Mouse (Mus musculus) liver, adult 2 months (tissue): ENCODE measurements around the gene Akap8l. TPM values are rescaled to one million over a fixed set of nuclear protein-coding genes. Genes with fewer than 3 reads are reported as not detected.
A peak's percentile ranks its signal among the peaks of the same experiment; 100 is the strongest.

ENCODE experiments used
- DNase-seq: peaks from one replicate; pipeline ENCODE4 v3.0.0-alpha.2; 2011; ENCODE audit warnings: low read depth, low spot score; ENCODE audit errors: extremely low read depth
- H3K27ac ChIP-seq: fragments of 200-500 bp; replicated peaks from 2 replicates; pipeline ENCODE4 v1.5.1; 2012; ENCODE audit warnings: low read depth, mild to moderate bottlenecking, control low read depth, inconsistent platforms, low read length; ENCODE audit not compliant: insufficient read depth
- H3K27me3 ChIP-seq: fragments of 200-500 bp; 2 replicates; pipeline ENCODE4 v1.6.1; 2012; ENCODE audit warnings: mild to moderate bottlenecking, moderate library complexity, low read length, inconsistent platforms; ENCODE audit not compliant: control insufficient read depth, insufficient read depth
- H3K36me3 ChIP-seq: fragments of 200-500 bp; 2 replicates; pipeline ENCODE4 v1.6.1; 2012; ENCODE audit warnings: low read length, inconsistent platforms; ENCODE audit not compliant: control insufficient read depth, insufficient read depth
- H3K4me1 ChIP-seq: fragments of 200-500 bp; 2 replicates; pipeline ENCODE4 v1.6.1; 2011; ENCODE audit warnings: low read length; ENCODE audit not compliant: control insufficient read depth, insufficient read depth
- H3K4me3 ChIP-seq: fragments of 200-500 bp; 2 replicates; pipeline ENCODE4 v1.5.1; 2011; ENCODE audit warnings: low read depth, mild to moderate bottlenecking, control low read depth, low read length, moderate library complexity; ENCODE audit not compliant: insufficient read depth
- H3K79me2 ChIP-seq: fragments of 200-500 bp; 2 replicates; pipeline ENCODE4 v1.6.1; 2012; ENCODE audit warnings: inconsistent platforms, mild to moderate bottlenecking, low read length, moderate library complexity; ENCODE audit not compliant: control insufficient read depth, insufficient read depth
- H3K9ac ChIP-seq: fragments of 200-500 bp; 2 replicates; pipeline ENCODE4 v1.6.1; 2012; ENCODE audit warnings: low read depth, mild to moderate bottlenecking, control low read depth, inconsistent platforms, low read length
- CTCF ChIP-seq: fragments of 200-500 bp; IDR thresholded peaks from 2 replicates; pipeline ENCODE4 v1.5.1; 2011; ENCODE audit warnings: low read depth, low read length, control low read depth
- POLR2A ChIP-seq: fragments of 200-500 bp; IDR thresholded peaks from 2 replicates; pipeline ENCODE4 v1.6.1; 2011; ENCODE audit warnings: low read length, control low read depth; ENCODE audit not compliant: insufficient read depth; ENCODE audit errors: extremely low read depth
- WGBS: fragments of 180-500 bp; shearing (Covaris S2); methylation state at CpG from one replicate; pipeline ENCODE4 v1.1.7; 2018; 5-methylcytosine and 5-hydroxymethylcytosine counted together
- polyA plus RNA-seq: library from polyadenylated mRNA; depleted of rRNA; stranded (reverse); fragments of >200 nt; gene quantifications from 2 replicates; pipeline ENCODE4 v1.2.3, GENCODE M21; 2012
- total RNA-seq: library from RNA; depleted of rRNA; stranded (reverse); fragments of >200 nt; gene quantifications from 2 replicates; pipeline ENCODE4 v1.2.3, GENCODE M21; 2014

The Akap8l gene
- total and polyA plus RNA-seq, 2 experiments = 25.2 to 62.0 TPM

DNA sequence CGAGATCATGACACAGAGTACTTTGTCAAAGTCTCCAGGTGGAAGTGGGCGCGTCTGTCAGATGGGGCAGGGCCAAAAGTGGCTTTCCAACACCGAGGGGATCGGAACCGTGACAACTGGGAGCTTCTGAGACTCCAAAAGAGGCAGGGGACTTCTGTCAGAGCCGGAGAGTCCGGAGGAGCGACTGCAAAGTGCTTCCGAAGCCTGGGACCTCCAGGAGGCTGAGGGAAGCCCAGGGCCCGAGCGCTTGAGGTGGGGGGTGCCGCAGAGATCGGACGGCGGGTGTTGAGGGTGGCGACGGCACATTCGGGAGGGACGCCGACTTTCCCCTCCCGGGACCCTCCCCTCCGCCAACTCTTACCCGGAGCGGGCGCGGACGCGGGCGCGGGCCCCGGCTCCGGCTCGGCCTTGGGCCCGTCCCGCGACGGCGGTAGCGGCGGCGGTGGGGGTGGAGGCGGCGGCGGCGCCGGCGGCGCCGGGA lies 13.5 kb upstream of the Akap8l start:
- peak; percentile 34 for DNase-seq

DNA sequence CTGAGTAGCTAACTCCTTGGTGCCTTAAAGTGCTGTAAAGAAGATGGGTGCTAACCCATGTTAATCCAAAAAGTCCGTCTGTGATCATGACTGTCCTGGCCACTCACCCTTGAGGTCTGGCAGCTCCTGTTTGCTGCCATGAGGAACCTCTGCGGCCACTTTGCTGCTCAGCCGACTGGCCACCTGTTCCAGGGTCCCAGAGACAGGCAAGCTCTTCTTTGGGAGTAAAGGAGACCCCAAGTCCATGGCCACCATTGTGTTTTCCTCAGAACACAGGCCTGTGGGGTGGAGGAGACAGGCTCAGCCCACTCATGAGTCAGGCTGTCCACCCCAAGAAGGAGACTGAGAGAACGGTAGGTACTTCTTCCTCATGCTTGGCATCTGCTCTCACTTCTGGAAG lies 12.3 kb upstream of the Akap8l start:
- DNase-seq = no peak
- Histone ChIP-seq H3K79me2 (peaks cover 13% of the 10 kb centered on the region; the same call in 1 of the 2 replicates), H3K27me3 (no peaks in the 10 kb centered on the region), H3K36me3 (peaks cover 10% of the 10 kb centered on the region), H3K9ac (0 out of 2 replicates have a peak overlapping the region, but pooled peaks have one; percentile 40), H3K4me1 (peaks cover 10% of the 10 kb centered on the region), H3K27ac (no peak overlapping the region), H3K4me3 (no peak overlapping the region)
- 65% methylated on average over 4 of the region's 4 CpGs for WGBS
- TF ChIP-seq POLR2A (no peak), CTCF (no peak)

More for the DNA sequence above, 13.5 kb upstream of the Akap8l start:
- H3K4me3 ChIP-seq = peak overlapping the region; percentile 85
- H3K27me3 ChIP-seq = no peaks in the 10 kb centered on the region
- WGBS = under 1% methylated on average over 50 of the region's 50 CpGs
- peaks cover 13% of the 10 kb centered on the region; the same call in 1 of the 2 replicates for H3K79me2 ChIP-seq
- H3K4me1 ChIP-seq = peaks cover 10% of the 10 kb centered on the region
- H3K27ac ChIP-seq = peak overlapping the region; percentile 40
- peaks cover 5% of the 10 kb centered on the region for H3K36me3 ChIP-seq
- TF ChIP-seq POLR2A (no peak), CTCF (no peak)
- H3K9ac ChIP-seq = peak overlapping the region; percentile 89

DNA sequence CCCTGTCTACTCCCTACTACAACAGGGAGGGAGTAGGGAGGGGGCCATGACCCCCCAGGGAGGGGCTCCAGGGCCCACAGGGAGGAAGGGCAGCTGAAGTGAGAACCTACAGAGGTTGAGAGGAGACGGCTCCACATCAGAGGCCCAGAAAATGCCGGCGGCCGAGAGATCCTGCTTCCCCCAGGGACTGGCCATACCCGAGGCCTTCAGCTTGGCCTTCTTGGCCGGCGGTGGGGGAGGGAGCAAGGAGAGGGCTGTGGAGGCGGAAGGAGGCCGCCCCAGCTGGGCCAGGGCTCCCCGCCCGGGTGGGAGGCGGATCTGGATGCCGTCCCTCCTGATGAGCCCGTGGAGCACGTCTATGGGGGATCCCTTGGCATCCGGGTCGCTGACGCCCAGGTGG lies 9.5 kb upstream of the Akap8l start:
- peaks cover 16% of the 10 kb centered on the region for H3K36me3 ChIP-seq

DNA sequence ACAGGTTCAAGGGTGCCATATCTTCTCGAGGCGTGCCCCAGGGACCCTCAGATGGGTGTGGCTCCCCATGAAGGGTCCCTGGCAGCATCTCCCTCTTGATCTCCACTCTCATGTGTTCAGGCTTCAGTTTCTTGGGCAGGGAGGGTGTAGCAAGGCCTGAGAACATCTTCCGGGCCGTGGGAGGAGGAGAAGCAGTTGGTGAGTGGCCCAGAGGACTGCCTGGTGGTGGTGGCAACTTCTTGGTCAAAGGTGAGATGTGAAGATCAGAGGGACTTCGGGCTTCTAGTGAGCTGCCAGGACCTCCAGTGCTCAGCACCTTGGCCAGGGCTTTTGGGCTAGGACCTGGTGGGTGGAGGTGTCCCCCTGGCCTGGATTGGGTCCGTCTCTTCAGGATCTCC lies 8.5 kb upstream of the Akap8l start:
- peaks cover 12% of the 10 kb centered on the region; the same call in 1 of the 2 replicates for H3K79me2 ChIP-seq
- no peak for TF ChIP-seq CTCF
- no peak for TF ChIP-seq POLR2A
- 94% methylated on average over 6 of the region's 6 CpGs for WGBS
- peaks cover 13% of the 10 kb centered on the region for H3K4me1 ChIP-seq
- H3K27ac ChIP-seq = no peak overlapping the region
- H3K27me3 ChIP-seq = no peaks in the 10 kb centered on the region
- H3K4me3 ChIP-seq = no peak overlapping the region
- H3K9ac ChIP-seq = no peak overlapping the region
- DNase-seq = no peak
- peaks cover 16% of the 10 kb centered on the region for H3K36me3 ChIP-seq

More for the DNA sequence above, 9.5 kb upstream of the Akap8l start:
- no peak for DNase-seq
- 91% methylated on average over 18 of the region's 18 CpGs for WGBS
- no peak overlapping the region for H3K27ac ChIP-seq
- peaks cover 13% of the 10 kb centered on the region; the same call in 1 of the 2 replicates for H3K79me2 ChIP-seq
- TF ChIP-seq CTCF (no peak), POLR2A (no peak)
- H3K4me1 ChIP-seq = peaks cover 10% of the 10 kb centered on the region
- H3K27me3 ChIP-seq = no peaks in the 10 kb centered on the region
- H3K4me3 ChIP-seq = no peak overlapping the region
- H3K9ac ChIP-seq = no peak overlapping the region

DNA sequence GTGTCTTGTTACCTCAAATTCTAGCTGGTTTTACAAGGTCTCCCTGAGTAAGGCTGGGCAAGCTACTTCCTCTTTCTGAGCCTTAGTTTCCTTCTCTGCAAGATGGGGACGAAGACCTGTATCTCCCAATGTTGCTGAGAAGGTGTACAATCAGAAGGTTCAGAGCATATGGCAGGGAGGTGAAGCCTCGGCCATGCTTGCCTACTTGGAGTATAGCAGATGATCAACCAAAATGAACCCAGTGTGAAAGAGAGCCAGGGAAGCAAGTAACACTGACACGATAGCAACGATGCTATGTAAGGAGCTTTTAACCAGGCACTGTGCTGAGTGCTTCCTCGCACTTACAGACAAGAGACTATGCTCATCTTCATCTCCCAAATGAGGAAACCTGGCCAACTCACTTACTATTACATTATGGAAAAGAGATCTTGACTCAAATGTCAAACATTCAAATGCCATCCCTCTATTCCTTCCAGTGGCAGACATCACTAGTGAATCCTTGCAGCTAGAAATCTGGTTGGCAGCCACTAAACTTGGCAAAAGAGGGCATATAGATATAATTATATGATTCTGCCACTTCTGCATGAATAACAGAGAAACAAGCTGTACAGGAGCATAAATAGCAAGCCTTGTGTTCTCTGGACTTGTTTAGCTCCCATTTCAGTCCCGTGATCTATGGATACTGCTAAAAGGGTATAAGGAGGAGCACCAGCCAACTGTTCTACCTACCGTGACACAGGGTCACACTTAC lies 8.0 kb upstream of the Akap8l start:
- WGBS = 96% methylated on average over 7 of the region's 7 CpGs
- Histone ChIP-seq H3K36me3 (peaks cover 16% of the 10 kb centered on the region), H3K4me3 (no peak overlapping the region), H3K27me3 (no peaks in the 10 kb centered on the region), H3K9ac (no peak overlapping the region), H3K79me2 (peaks cover 7% of the 10 kb centered on the region; the same call in 1 of the 2 replicates), H3K27ac (no peak overlapping the region), H3K4me1 (peaks cover 16% of the 10 kb centered on the region)
- TF ChIP-seq CTCF (no peak), POLR2A (no peak)
- DNase-seq = no peak
